Mouse (Mus musculus): ENCODE measurements around the gene Tepp.
A peak's percentile ranks its signal among the peaks of the same experiment; 100 is the strongest.

Tepp gene

DNA sequence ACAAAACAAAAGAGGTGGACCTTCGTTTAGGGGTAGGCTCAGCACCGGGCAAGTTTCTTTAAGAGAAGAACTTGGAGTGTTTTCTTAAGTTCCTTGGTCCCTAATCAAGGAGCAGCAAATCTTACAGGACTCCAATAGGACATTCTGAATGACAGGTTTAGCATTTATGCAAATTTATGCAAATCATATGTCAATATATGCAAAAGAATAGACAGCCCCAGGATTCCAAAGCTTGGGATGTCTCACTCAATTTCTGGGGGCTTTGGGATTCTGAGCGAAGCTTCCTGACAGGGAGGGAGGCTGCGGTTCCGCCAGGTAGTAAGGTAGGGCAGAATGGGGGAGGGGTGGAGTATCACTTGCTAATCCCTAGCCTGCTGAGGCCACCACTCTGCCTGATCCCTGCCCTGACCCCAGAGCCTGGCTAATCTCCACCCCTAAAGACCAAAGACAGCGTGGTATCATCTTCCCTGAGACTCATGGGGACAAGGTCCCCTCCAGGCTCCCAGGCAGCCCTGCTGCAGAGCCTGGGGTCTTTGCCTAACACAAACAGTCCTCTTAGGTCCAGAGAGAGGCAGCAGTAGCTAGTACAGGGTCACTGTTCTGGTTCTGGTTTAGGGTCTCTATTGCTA lies at the start of gene Tepp:
Gene Tepp, plus strand, starts transcription at position 225 of the 629 bp plus-strand sequence.
- no peak for DNase-seq

DNA sequence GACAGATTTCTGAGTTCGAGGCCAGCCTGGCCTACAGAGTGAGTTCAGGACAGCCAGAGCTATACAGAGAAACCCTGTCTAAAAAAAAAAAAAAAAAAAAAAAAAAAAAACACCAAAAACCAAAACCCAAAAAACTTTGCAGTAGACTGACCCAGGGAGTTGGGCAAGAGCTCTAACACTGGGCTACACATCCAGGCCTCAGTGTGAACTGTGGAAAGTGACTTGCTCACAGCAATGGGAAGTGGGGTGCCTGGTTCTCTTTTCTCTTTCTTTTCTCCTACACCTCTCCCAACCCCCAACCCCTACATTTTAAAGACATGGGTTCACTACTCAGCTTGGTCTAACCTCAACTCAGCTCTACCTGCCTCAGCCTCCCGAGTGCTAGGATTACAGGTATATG lies 48.2 kb upstream of the Tepp start:
- no peak for DNase-seq

DNA sequence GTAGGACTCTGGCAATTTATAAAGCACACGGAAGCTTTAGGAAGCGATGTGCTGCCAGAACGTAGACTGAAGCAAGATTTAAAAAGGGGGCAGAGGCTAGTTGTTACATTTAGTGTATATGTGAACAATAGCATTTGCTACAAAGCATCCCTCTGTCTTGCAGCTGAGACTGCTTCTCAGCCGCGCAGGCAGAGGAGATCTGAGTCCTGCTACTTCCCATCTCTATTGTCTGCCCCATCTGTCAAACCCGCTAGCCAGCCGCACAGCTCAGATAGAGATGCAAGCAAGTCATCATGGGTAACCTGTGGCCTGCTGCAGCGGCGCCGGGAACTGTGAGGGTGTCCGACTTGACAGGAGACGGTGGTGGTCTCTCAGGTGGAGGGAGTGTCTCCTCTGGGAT lies 39.9 kb upstream of the Tepp start:
- DNase-seq, result no peak

DNA sequence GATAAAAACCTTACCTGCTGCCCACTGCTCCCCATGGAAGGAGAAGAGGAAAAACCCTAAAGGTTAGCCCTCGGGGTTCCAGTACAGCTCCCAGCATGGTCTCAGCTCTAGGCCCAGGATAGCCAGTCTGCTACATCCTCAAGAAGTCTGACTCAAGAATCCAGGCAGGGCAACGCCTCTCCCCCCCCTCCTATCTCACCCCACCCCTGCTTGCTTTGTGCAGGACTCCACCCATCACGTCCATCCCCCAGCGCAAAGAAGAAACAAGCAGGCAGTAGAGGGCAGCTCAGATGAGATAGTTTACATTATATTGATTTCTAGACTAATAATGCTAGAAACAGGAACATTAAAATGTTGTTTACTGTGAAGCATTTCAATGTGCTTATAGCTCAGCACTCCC lies 38.5 kb upstream of the Tepp start:
- peak in 1 of 2 experiments; percentile 16 for DNase-seq

DNA sequence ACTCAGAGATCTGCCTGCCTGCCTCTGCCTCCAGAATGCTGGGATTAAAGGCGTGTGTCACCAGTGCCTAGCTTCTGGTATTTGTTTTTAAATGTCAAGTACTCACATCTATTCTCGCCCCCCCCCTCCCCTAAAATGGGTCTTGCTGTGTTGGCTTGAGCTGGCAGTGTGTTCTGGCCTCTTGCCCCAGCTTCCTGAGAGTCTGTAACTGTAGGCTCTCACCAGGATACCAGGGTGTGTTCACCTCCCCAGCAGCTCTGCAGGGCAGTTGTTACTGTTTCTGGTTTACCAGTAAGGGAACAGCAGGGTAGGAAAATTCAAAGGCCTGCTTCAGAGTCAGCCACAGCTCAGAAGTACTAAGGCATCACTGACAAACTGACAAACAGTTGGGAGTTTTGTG lies 37.5 kb upstream of the Tepp start:
- peak; percentile 62 to 76 for DNase-seq

DNA sequence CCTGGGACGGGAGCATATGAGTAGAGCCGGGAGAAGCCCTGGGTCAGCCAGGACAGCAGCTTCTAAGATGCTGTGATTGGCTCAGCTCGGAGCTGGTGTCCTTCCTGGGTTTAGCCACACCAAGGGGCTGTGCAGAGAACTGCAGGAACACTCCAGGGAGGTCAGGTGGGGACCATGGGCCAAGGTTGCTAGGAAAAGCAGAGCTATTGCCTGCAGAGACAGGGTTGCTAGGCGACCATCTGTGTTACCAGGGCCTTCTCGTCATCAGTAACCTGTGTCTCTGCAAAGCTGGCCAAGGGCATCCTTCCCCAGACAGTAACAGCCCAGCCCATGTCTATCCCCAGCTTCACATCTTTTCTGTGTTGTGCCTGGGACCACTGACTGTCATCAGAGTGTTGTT lies 28.9 kb upstream of the Tepp start:
- DNase-seq, result no peak

DNA sequence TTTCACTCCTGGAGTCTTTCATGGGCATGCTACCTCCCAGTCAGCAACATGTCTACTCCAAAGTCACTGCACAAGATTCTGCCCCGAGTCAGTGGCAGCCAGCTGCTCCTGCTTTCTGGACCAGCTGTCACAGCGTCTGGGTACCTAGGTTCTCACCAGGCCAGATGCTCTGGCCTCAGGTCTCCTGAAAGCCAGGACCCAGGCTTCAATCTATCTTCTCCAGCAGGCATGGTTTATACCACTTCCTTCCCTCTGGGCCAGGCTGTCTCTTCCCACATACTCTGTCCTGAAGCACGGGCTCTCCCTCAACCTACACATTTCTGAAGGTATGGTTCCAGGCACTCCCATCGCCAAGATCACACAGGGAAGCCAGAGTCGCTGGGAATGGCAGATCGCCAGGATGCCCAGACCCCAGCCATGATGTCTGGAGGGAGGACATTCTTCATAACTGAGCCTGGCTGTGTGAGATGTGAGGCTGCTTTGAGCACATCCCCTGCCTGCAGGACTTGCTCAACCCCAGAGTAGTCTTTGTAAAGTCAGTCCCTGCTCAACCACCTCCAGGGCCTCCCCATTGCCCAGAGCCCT lies 21.2 kb upstream of the Tepp start:
- no peak for DNase-seq

DNA sequence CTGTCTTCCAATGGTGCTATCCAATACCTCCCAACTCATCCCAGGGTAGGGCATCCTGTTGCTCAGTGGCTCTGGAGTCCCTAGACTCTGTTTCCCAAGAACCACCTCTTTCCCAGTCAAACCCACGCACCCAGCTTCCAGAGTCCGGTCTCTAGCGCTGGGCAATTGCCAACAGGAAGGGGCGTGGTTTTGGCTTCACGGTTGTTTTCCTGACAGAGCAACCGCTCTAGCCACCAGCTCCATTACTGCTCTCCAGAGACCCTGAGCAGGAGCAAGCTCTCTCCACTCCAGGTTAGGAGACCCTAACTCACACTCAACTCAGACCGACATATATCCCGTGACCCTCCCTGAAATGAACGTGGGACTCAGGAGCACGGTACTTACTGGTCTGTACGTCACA lies 17.2 kb upstream of the Tepp start:
- peak; percentile 85 to 89 for DNase-seq

DNA sequence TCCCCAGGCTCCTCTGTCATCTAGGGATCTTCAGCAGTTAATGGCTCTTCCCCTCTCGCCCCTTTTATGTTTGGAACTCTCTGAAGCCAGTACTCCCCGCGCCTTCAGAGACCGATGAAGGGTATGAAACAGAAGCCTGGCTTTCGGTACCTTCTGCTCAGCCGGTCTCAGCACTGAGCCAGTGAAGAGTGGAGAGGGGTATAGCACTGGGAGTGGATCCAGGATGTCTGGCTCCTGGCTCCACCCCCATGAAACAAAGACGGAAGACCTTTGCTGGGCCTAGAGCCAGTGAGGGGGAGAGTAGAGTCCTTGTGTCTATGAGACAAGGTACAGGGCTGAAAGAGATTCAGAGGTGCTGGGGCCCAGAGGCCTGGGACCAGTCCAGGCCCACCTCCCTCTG lies 16.5 kb upstream of the Tepp start:
- peak; percentile 28 to 59 for DNase-seq

DNA sequence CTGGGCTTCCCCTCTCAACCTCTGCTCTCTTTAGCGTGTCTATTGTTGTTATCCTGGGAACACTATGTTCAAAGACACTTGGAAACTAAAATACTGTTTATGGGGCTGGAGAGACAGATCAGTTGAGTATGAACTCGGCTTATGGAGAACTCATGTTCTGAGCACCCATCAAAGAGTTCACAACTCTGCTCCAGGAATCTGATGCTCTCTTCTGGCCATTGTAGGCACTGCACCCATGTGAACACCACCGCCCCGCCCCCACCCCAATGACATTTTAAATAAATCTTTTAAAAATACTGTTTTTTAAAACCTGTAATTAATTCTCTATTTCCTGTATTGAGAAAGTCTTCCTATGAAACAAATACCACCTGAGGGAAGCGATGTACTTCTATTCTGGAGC lies 8.0 kb upstream of the Tepp start:
- peak; percentile 17 to 46 for DNase-seq

DNA sequence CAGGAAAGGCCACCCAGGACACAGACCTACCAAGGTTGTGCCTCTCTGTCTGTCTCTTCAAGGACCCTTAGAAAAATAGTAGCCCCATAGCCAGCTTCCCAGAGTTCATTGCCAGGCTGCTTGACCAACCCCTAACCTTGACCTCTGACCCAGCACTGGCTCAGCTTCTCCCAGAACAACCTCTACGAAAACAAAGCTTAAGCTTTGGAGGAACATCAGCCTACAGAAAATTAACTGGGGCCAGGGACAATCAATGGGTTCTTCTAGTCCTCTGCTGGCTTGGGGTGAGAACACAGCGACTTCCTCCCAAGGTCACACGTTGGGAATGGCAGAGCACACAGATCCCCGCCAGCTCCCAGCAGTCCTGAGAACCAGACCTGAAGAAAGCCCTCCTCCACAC lies 4.8 kb upstream of the Tepp start:
- no peak for DNase-seq

DNA sequence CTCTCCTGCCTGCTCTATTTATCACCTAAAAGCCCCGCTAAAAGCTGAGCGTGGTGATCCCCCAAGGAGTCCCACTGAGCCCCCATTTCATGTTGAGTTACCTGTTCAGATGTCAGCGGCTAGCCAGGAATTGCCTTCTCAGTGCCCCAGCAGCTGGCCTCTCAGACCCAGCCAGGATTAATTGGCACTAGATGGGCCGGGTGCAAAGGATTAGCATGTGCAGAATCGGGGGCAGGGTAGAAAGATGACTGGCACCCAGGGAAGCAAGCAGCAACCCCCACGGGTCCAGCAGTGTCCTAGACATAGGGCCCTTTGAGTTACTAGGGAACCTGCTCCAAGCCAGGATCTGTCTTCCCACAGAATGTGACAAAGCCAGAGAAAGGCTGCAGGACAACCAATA lies 3.9 kb upstream of the Tepp start, which contains the start of gene Cngb1:
Gene Cngb1, minus strand, starts transcription at position 155 of the 400 bp plus-strand sequence.
- DNase-seq, result no peak

DNA sequence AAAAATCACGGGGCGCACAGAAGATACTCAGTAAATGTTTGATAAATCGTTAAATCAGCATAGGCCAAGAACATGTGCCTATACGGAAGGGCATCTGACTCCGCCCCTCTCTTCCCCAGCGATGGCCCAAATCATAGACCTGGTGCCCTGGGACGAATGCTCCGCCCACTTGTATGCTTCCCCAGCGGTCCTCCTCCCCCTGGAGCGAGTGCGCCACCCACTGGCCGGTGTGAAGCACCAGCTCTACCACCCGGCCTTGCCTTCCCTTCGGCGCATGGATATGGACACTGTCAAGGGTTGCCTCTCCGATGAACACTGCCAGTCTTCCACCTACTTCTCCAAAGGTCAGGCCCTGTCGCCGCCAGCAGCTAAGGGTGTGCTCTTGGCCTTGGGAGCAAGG lies 2.5 kb downstream of the Tepp start:
- peak in 1 of 2 experiments; percentile 36 for DNase-seq

DNA sequence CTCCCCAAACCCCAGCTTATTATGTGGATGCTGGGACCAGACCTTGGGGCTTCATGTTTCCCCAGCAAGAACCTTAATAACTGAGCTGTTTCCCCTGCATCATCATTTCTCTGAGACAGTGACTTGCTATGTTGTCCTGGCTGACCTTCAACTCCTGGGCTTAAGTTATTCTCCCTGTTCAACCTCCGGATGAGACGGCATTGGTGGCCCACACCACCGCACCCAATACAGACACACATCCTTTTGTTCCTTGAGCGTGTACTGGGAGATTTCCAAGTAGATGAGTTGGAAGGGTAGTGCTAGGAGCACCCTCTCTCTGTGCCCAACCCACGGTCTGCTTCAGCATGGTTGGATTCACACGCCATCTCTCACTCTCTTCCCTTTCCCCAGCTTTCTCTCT lies 3.5 kb downstream of the Tepp start:
- peak in 1 of 2 experiments; percentile 27 for DNase-seq

DNA sequence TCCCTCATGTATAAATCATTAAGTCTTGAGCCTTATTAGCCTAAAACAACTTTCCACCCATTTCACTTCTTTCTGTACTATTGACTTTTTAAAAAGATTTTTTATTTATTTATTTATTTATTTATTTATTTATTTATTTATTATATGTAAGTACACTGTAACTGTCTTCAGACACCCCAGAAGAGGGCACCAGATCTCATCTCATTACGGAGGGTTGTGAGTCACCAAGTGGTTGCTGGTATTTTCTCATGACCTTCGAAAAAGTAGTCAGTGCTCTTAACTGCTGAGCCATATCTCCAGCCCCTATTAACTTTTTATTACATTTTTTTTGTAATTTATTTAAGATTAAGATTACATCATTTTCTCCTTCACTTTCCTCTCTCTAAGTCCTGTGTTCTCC lies 4.3 kb downstream of the Tepp start:
- no peak for DNase-seq

DNA sequence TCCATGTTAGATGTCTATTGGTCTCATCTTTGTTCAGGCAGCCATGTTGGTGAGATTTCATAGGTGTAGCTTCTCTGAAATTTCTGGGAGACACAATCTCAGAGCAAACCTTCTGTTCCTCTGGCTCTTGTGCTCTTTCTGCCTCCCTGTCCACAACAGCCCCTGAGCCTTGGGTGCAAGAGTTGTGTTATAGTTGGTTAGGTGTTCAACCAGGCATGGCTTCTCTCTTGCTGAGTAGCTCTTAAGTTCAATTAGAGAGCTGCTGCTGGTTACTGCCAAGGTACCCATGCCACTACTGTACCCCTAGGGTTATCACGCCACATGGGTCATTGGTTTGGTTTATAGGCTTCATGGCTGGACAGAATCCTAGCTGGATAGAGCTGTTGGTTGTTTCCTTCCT lies 5.0 kb downstream of the Tepp start:
- DNase-seq, result no peak

DNA sequence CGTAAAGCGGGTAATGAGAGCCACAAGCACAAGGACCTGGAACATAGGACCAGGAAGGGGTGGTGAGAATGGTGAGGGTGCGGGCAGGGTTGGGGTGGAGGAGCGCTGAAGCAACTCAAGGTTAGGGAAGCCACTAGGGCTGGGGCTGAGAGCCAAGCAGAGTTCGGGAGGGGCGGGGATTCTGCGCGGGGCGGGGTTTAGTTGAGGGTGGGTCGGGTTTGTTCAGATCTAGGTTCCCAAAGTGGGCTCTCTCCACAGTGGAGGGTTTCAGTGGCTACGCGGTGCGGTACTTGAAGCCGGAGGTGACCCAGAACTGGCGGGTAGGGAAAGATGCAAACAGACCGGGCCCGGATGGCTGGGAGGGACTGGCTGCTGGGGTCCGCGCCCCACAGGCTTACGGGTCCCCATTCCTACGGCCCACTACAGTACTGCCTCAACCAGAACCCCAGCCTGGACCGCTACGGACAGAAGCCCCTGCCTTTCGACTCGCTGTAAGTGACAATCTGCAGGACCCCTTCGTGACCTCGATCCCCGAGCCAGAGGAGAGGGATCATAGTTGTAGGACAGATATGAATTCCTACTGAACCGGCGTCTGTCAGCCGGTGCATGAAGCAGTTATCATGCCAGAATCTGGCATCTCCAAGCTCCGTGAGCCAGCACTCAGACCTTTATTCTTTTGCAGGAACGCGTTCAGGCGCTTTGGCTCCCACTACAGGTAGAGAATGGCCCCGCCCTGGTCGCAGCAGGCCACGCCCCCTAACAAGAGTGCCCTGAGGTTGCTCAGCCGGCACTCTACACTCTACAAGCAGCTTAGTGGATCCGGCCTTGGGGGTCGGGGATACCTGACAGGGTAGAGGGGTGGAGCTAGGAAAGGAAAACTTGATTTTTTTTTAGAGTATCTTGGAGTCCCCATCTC lies 10.1 kb downstream of the Tepp start:
- peak; percentile 86 to 90 for DNase-seq

DNA sequence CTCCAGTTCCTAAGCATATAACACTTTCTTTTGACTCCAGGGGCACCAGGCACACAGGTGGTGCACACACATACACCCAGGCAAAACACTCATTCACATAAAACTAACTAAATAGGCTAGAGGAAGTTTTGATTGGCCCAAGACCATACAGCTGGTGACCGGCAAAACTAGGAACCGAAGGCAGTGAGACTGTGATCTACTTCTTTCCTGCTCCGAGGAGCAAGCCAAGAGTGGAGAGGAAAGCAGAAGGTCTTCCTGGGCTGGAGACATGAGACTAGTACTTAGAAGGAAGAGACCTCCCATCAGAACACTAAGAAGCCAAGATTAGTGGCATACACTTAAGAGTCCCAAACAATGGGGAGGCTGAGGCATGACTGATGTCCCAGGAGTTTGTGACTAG lies 12.8 kb downstream of the Tepp start:
- DNase-seq, result no peak

DNA sequence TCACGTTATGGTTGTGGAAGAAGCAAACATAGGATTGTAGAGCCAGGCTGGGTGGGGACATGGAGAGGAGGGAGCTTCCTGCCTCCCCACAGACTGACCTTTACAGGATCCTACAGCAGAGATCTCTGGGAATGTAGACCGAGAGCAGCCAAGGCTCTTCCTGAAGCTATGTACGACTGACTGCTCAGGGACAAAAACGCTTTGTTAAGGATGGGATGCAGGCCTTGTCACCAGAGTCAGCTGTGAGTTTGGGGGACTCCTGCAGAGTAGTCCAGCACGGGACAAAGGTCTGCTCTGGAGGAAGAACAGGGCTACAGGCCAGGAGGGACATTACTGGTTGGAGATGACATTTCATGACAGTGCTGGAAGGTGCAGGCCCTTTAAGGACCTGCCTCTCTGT lies 14.3 kb downstream of the Tepp start:
- DNase-seq, result no peak

DNA sequence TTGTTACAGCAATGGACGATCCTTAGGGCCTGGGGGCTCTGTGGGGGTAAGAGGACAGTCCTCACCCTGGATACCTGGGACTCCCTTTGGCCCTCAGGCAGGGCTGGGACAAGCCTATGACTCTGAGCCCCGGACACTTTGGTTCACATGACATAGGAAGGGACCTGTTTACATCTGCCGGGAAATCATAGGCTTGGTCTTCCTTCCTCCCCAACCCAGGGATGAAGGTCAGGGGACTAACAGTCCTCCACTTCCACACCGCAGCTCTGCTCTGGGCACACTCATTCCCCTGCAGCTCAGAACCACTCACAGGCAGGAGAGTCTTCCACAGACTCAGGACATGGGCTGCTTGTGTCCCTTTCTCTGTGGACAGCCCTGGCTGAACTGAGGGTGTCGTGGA lies 16.5 kb downstream of the Tepp start:
- peak in 1 of 2 experiments; percentile 55 for DNase-seq

DNA sequence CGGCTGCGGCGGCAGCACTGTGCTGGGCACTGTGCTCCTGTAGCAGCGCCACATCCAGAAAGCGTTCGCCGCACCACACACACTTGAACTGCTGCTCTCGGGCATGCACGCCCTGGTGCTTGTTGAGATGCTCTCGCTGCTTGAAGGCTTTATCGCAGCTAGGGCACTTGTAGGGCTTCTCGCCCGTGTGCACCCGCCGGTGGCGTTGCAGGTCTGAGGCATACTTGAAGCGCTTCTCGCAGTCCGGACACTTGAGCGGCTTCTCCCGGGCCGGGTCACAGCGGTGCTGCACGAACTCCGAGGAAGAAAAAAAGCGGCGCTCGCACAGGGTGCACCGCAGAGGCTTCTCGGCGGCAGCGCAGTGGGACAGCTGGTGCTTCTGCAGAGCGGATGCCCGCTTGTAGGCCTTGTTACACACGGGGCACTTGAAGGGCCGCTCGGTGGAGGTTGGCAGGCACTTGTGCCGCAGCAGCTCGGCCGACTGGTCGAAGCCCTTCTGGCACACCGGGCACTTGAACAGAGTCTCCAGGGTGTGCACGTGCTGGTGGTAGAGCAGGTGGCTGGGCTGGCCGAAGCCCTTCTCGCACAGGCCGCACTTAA lies 17.6 kb downstream of the Tepp start:
- DNase-seq, result no peak

DNA sequence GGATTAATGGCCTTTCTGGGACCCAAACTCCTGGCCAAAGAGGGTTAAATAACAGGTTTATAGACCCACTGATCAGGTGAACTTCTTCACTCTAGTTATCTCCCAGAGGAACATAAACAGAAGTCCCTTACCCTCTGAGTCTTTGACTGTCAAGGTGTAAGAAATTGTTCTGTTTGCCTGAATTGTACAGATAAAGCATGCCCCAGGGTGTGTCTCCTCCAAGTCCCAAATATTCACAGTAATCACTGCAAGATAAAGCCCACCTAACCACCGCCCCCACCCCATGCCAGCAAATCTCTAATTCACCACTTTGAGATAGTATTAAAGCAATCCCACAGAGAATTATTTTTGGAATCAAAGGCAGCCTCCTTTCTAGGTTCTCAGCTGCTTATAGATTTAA lies 20.0 kb downstream of the Tepp start:
- no peak for DNase-seq

DNA sequence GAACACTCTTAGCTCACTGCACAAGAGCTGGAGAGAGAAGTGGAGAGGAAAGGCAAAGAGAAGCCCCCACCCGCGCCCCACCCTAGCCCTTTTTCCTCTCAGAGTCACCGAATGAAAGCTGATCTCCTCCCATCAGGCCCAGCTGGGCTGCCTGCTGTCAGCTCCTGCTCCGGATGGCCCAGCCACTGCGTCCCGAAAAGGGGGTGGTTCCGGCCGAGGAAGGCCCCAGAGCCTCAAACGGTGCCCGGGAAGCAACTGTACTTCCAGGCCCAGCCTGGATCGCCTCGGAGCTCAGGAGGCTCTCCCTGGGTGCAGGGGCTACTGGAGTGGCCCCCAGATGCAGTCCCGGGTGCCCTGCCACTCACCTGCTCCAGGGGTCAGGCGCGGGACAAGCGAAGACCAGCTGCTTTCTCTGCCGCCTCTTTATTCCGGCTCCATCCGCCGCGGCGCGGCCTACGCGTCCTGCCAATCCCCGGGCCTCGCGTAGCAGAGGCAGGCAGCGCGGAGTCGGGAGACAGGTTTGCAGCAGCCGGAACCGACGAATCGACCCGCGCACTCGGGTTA lies 20.9 kb downstream of the Tepp start:
- DNase-seq, result peak in 1 of 2 experiments; percentile 71
